Mouse (Mus musculus) testis, postnatal 10 days (tissue): Measurements from ENCODE around the gene Rpl9-ps6.
"Not testable (repeated sequence)": the region's sequence is repeated elsewhere in the genome, so short reads cannot be mapped to it uniquely, and the experiment has no call there.

Experiments
- DNase-seq: peaks from one replicate; pipeline ENCODE4 v3.0.0; 2021; ENCODE audit warnings: low spot score

Gene Rpl9-ps6

DNA sequence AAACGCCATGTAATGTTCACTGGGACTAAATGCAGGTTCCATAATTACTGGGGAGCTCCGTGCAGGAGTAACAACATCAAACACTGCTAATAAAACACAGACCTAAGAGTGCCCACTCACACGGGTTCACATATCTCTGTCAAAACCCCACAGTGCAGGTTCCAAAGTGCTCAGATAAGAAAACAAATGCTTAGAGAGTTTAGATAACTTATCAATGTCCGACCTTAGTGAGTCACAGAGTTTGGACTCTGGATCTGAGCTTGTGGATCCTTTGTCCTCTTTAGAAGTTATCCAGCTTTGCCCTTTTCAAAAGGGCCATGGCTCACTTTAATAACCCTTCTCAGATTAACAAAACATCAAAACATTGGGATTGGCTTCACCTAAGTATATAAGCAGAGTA is 15.1 kb upstream of the Rpl9-ps6 start:
- DNase-seq = no peak

DNA sequence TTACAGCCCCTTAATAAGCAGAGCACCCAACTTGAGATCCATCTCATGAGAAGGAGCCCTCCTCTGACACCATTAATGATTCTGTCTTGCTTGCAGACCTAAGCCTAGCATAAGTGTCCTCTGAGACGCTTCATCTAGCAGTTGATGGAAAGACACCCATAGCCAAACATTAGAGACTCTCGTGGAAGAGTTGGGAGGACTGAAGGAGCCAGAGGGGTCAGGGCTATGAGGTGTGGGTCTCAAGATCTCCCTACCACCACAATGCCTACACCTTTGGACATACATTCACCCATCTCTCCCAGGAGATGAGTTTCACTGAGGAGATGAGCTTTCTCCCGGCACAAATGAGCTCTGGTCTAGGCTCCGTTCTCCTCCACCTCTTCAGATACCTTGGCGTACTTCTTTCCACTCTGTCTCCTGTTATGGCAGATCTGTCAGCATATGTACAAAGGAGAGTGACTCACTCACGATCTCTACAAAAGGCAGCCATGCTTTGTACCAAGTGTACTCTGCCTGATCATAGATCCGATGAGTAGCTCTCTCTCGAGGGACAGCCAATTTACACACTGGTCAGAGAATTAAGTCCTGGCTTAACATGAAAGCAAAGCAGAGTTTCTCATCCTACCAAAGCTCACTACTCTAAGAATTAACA is 14.5 kb upstream of the Rpl9-ps6 start:
- no peak for DNase-seq

DNA sequence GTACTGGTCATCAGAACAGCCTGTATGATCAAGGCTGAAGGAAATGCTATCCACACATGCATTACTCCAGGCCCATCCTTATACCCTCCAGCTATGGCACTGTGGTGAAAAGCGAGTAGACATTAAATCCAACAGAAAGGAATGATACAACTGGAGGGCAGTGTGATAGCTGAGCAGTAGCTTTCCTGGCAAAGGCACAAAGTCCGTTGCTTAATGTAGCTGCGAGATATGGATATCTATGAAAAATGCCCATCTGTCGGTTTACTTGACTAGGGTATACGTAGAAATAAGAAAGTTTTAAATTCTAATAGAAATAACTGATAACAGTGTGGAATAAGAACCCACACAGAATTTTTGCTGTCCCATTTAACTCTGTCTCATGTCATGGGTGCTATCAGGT is 13.9 kb upstream of the Rpl9-ps6 start:
- no peak for DNase-seq

DNA sequence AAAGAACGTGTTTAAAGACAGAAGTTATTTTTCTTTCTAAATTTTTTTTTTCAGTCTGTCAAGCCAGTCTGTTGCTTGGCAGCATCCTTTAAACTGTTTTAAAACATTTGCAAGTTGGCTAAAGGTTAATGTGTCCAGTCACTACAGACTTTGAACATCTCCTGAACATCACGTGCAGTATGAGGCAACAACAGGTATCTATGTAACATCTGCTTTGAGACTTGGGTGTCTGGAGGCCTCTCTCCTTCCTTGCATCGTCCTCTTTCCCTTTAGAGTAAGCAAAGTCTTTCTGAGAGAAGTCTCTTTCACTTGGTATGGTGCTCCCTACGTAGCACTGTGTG is 10.3 kb upstream of the Rpl9-ps6 start:
- DNase-seq = no peak

DNA sequence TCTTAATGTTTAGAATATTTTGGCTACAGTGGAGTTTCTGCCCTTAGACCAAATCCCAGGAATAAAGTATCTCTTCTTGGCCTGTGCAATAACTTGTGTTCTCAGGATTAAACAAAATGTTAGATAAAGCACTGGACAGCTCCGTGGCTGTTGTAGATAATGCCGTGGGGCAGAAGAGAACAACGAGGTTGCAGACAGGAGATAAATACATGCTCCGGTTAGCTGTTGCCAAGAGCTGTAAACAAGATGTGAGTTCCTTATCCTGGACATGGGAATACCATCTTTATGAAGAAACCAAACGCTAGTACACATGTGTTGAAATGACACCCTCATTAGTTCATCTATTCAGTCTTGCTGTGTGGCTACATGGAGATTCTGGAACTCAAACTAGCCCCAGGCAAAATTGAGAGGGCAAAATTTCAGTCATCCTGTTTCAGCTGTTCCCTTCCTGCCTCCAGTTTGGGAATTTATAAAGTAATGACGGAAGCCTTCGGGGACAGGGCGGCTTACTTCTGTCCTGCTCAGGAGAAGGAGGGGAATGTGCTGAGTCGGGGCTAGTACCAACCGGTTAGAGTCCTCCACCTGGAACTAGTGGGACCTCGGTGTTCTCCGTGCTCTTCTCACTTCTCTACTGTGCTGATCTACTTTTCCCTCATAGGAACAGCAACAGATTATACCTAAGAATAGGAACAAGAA is 9.8 kb upstream of the Rpl9-ps6 start:
- no peak for DNase-seq

DNA sequence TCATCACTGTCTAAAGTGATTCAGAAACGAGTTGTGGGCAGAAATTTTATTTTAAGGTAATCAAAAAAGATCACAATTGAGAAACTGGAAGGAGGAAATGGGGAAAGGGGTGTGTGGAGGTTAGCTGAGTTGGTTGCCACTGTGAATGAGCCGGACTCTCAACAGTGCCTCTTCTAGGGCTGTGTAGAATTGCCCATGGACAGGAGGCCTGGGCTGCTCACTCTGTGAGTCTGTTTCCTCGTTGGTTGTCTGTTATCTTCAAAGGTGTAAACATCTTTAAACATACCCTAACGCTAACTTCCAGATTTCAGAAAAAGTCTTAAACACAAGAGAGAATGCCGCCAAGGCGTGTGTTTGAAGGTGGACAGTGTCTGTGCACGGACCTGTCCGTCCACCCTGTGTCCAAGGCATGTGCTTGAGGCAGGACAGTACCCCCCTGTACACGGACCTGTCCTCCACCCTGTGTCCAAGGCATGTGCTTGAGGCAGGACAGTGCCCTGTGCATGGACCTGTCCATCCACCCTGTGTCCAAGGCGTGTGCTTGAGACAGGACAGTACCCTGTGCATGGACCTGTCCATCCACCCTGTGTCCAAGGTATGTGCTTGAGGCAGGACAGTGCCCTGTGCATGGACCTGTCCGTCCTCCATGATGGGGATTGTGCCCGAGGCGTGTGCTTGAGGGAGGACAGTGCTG is 4.3 kb upstream of the Rpl9-ps6 start:
- no peak for DNase-seq

DNA sequence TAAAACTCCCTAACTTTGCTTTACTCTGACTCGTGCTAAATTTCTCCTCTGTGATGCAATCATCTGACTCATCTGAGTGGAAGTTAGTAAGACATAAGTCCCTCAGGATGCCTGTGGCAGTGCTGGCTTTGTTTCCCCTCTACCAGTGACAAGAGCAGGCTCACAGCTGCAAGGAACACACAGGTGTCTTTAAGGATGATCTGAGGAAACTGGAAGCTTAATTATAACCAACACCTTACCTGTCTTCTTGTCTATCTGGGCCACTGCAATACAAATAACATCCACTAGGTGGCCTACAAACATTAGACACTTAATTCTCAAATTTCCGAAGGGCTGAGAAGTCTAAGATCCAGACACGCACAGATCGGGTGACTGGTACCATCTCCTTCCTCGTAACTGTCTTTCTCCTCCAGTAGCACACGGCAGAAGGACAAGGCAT is 3.7 kb upstream of the Rpl9-ps6 start:
- peak; percentile 47 for DNase-seq

DNA sequence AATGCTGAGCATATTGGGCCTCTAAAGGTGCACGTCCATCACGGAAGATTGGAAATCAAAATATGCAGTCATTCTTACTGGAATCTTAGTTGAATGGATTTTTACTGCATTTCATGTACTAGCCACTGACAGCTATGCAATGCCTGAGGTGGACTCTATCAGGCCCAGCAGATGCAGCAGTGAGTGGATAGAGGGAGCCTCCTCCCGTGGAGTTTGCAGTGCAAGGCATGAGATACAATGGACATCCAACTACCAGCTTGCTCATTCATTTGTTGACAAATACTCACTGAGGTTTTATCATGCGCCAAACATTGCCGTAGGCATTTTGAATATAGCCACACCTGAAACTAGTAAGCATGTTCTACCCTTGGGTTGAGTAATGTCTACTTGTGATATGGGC is 947 bp upstream of the Rpl9-ps6 start:
- DNase-seq = no peak

DNA sequence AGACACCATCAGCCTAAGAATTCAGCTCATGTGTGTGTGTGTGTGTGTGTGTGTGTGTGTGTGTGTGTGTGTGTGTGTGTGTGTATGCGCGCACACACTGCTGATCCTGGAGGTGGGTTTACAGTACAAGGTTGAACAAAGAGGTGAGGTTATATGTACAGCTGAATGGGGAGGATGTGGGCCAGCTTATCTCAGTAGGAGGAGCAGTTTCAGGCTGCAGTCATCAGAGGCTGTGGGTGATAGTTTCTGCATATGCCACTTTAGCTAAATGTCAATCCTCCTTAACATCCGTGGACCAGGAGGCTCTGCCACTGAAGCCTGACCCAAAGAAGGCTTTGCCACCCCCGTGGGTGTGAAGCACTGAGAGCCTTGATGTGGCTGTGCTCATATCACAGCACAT is 1.1 kb downstream of the Rpl9-ps6 start:
- no peak for DNase-seq

DNA sequence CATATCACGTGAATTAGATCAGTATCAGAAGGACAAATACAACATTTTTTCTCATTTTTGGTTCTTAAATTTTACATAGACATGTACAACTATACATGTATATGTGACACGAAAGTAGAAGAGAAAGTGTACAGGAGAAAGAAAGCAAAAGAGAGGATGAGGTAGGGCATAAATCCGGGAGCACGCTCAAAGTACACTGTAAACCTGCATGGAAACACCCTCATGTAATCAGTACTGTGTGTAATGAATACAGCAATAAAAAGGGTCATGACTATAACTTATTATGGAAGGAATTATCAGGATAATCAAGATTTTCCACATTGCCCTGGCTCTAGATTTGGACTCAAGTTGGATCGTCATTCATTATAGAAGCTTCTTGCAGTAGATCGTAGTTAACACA is 3.3 kb downstream of the Rpl9-ps6 start:
- no peak for DNase-seq

DNA sequence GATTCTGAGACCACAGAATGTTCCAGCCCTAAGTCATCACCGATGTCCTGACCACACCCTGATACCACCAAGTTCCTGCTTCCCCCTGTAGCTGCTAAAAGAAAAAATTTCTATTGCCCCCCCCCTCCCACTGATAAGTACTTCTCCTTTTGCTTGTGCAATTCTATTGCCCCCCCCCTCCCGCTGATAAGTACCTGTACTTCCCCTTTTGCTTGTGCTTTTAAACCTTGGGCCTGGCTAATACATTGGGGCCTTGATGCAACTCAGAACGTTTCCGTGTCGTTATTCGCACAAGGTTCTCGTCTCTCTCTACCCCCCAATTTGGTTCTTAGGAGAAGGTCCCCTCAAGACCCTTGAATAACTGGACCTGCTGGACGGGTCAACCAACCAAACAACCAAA is 8.7 kb downstream of the Rpl9-ps6 start:
- not testable (repeated sequence) for DNase-seq

DNA sequence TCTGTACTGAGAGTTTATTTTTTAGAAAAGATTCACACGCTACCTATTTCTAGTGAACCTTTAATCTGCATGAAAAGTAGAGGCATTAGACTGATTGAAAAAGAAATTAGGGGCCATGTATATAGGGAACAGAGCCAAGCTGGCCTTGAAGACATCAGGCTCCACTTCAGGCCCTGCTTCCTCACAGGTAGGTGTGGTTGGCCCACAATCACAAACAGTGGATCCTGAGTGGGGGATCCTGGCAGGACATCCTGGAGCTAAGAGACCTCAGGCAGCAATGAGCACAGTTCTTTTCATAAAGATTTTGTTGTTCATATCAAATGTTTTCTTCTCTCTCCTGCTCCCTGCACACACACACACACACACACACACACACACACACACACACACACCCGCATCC is 9.6 kb downstream of the Rpl9-ps6 start:
- DNase-seq = no peak

DNA sequence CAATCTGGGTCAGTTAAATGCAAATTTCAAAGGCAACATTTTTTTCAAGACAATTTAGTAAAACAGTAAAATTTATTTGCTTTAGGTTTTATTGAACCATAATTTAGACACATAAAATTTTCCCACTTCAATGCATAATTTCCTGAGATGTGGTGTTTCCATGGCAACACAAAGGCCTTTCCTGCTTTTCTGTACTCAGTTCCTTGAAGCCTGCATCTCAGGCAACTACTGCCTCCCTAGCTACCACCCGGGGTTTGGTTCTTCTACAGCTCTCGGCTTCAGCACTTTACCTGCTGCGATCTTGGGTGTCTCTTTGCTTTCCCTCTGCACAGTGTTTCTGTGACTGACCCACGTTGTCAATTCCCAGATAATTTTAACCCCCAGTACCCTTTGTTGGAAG is 14.1 kb downstream of the Rpl9-ps6 start:
- DNase-seq = no peak

DNA sequence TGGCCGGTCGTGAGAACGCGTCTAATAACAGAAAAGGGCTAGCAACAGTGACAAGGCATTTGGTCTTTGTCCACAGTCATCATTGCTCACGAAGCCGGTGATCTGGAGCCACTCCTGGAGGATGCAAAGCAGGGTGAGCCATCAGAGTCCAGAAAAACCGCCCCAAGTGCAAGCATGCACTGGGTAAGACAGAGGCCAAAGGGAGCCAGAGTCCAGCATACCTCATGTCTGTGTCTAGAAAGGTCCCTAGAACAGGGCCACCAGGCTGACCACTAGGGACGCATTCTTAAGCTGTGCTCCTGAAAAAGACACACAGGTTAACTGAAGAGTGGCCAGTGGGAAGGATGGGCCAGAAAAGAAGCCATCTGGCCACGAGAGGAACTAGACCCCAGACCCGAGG is 17.4 kb downstream of the Rpl9-ps6 start:
- no peak for DNase-seq

DNA sequence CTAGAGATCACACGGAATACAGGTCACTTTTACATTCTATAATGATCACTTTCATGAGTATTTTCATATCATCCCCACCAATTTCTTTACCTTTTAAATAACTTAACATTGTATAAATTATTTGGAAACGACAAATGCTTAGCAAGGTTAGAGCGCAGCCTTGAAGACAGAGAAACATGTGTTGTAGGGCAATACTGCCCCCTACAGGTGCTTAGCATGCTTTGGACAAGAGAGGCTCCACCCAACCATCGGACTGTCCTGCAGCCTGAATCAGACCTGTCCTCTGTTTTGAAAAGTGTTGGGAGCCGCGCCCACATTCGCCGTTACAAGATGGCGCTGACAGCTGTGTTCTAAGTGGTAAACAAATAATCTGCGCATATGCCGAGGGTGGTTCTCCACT is 24.8 kb downstream of the Rpl9-ps6 start:
- no peak for DNase-seq

DNA sequence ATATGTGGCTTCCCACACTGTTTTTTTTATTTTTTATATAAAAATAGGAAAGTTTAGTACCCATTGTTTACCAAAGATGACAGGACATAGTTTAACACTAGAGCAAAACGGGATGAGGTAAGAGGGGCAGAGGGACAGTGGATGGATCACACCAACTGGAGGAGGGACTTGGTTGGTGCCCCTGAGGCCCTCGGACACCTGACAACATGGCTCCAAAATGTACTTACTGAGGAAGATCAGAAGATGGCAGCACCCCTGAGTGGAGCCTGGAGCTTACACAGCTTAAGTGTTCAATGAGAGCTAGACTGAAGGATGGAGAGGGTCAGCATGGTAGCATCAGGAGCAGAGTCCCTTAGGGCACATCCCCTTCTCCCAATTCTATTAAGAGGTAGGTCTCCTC is 27.0 kb downstream of the Rpl9-ps6 start:
- DNase-seq = no peak

DNA sequence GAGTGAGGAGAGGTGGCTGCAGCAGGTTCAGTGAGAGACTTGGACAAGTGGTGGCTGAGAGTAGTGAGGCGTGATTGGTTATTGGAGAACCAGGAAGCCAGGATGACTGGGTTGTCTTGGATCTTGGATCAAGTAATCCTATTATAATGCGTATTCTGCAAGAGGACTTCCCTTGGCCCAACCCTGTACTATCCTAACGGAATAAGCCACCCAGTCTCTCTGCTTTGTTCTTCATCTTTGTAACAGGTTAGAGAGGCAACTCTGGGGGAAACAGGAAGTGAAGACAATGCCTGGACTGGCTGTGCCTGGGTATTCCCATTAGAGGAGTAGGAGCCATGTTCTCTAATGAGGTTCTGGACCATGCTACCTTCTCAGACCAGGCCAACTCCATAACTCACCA is 40.5 kb downstream of the Rpl9-ps6 start:
- no peak for DNase-seq

DNA sequence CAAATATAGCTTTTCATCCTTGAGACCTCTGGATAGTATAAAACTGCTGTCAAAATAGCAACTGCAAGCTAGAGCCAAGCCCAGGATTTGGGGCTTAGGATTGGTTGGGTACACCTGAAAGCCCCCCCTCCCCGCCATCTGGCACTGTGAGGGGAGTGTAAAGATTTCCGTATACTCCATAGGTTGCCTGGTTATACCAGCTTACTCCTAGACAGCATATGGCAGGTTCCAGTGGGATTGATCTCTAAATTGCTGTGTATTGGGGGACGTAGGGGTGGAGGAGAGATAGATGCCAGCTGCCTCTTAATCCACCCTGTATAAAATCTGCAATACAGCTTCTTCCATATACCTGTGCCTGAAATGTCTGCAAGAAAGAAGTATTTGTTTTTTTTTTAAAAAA is 41.7 kb downstream of the Rpl9-ps6 start:
- DNase-seq = no peak

DNA sequence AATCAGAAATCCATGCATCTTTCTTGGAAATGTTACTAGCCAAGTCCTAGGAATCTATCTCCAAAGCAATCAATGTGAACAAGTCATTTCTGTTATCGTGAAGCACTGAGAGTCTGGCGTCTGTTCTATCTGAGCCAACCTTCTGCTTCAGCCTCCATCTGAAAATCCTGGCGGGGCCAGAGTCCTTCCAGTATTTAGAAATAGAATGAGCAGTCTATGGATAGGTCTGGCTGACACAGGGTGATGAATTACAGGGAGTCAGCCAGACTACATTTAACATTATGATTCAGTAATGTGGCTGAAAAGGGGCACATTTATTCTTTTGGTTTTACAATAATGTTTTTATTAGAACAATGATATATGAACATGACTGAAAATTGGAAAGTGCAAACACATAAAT is 47.3 kb downstream of the Rpl9-ps6 start:
- no peak for DNase-seq

DNA sequence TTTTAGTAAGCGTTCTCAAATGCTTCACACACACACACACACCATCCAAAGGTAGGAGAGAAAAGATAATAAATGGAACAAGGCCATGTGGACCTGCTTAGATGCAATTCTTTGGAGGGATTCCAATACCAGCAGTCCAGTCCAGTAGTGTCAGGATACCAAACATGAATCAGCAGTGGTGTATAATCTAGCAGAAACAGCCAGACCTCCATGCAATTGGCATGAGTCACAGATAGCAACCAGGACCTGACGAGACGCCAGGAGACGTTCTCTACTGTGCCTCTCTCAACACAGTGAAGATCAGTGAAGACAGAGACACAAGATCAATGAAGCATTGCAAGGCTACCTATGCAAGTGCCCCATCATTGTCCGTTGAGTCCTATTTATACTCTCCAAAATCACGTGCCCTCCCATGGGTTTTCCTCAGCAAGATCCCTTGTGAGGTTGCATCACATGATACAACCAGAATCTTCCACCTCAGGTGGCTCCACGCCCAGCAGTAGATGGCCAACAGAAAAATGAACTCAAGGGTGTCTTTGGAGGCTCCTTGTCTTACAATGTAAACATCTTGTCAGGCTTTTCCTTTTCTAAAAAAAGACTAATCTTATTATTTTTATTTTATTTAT is 49.6 kb downstream of the Rpl9-ps6 start:
- no peak for DNase-seq
